Mouse (Mus musculus) thymus, adult 2 months (tissue): ENCODE measurements at regions not wholly inside any gene's neighbourhood (a gene's known extent, or its start where the extent isn't known, plus 50 kb on each side); places are given as distances from the start of the nearest gene placed in this dataset.

Source experiments
- DNase-seq: peaks from one replicate; pipeline ENCODE4 v3.0.0; 2021
- H3K27ac ChIP-seq: fragments of 200-500 bp; 2 replicates; pipeline ENCODE4 v1.5.1; 2012; ENCODE audit warnings: low read length, control low read depth; ENCODE audit not compliant: control insufficient read depth, insufficient read depth
- H3K27me3 ChIP-seq: fragments of 200-500 bp; 2 replicates; pipeline ENCODE4 v1.6.1; 2012; ENCODE audit warnings: mild to moderate bottlenecking, low read length, moderate library complexity, mixed read lengths; ENCODE audit not compliant: control insufficient read depth, insufficient read depth
- H3K36me3 ChIP-seq: fragments of 200-500 bp; 2 replicates; pipeline ENCODE4 v1.6.1; 2012; ENCODE audit warnings: mild to moderate bottlenecking, low read length, moderate library complexity; ENCODE audit not compliant: control insufficient read depth, insufficient read depth
- H3K4me1 ChIP-seq: fragments of 200-500 bp; replicated peaks from 2 replicates; pipeline ENCODE4 v1.6.1; 2012; ENCODE audit warnings: low read length; ENCODE audit not compliant: control insufficient read depth, insufficient read depth
- H3K4me3 ChIP-seq: fragments of 200-500 bp; 2 replicates; pipeline ENCODE4 v1.5.1; 2012; ENCODE audit warnings: mild to moderate bottlenecking, low read length, control low read depth, moderate library complexity; ENCODE audit not compliant: control insufficient read depth, insufficient read depth
- CTCF ChIP-seq: fragments of 200-500 bp; IDR thresholded peaks from 2 replicates; pipeline ENCODE4 v1.5.1; 2012; ENCODE audit warnings: mild to moderate bottlenecking, control low read depth, low read length, moderate library complexity, borderline replicate concordance; ENCODE audit not compliant: control insufficient read depth, poor library complexity, insufficient read depth; ENCODE audit errors: extremely low read depth
- POLR2A ChIP-seq: fragments of 200-500 bp; IDR thresholded peaks from 2 replicates; pipeline ENCODE4 v1.6.1; 2012; ENCODE audit warnings: mild to moderate bottlenecking, low read length, control low read depth, moderate library complexity; ENCODE audit not compliant: control insufficient read depth, poor library complexity, insufficient read depth; ENCODE audit errors: extremely low read depth
- WGBS: fragments of 180-500 bp; shearing (Covaris S2); methylation state at CpG from one replicate; pipeline ENCODE4 v1.1.7; 2018; 5-methylcytosine and 5-hydroxymethylcytosine counted together

DNA sequence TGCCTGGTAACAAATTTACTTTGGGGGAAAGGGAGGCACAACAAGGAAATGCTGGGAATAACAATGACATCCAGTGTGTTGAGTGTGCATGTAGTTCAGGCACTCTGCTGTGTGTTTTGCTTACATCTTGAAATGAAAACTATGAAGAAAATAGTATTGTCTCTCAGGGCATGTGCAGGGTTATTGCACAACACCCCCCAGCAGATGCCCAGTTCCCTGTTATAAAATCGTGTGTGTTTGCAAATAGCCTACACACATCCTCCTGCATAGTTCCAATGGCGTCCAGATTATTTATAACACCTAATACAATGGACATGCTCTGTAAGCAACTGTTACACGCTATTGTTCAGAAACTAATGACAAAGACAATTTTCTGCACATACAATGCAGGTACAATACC is 220.0 kb upstream of the Pgrmc2 start:
- Histone ChIP-seq H3K36me3 (no peaks in the 10 kb centered on the region), H3K4me3 (no peak overlapping the region), H3K27me3 (no peaks in the 10 kb centered on the region), H3K27ac (no peak overlapping the region), H3K4me1 (no peaks in the 10 kb centered on the region)
- DNase-seq = no peak
- no peak for TF ChIP-seq POLR2A
- TF ChIP-seq CTCF = no peak
- WGBS = 85% methylated on average over 3 of the region's 3 CpGs

DNA sequence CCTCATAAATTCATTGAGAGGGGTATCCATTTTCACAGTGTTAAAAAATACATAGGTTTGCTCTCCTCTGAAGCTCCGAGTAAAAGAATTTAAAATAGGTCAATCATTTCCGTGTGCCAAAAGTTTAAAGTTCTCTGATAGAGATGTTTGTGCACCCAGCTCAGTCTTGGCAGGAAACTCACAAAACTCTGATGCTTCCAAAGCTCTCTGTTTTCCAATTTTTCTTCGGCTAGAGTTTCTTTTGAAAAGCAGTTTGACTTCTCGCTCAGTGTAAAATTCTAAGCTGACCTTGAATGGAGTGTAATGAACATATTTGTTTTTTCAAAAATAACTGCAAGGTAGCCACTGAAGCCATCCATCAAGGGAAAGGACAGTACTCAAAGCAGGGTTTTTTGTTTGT is 215.9 kb upstream of the Pgrmc2 start:
- H3K27ac ChIP-seq = no peak overlapping the region
- no peak overlapping the region for H3K4me3 ChIP-seq
- no peaks in the 10 kb centered on the region for H3K4me1 ChIP-seq
- TF ChIP-seq POLR2A = no peak
- TF ChIP-seq CTCF = no peak
- DNase-seq = no peak
- 87% methylated on average over 4 of the region's 4 CpGs for WGBS
- no peaks in the 10 kb centered on the region for H3K27me3 ChIP-seq
- H3K36me3 ChIP-seq = no peaks in the 10 kb centered on the region

DNA sequence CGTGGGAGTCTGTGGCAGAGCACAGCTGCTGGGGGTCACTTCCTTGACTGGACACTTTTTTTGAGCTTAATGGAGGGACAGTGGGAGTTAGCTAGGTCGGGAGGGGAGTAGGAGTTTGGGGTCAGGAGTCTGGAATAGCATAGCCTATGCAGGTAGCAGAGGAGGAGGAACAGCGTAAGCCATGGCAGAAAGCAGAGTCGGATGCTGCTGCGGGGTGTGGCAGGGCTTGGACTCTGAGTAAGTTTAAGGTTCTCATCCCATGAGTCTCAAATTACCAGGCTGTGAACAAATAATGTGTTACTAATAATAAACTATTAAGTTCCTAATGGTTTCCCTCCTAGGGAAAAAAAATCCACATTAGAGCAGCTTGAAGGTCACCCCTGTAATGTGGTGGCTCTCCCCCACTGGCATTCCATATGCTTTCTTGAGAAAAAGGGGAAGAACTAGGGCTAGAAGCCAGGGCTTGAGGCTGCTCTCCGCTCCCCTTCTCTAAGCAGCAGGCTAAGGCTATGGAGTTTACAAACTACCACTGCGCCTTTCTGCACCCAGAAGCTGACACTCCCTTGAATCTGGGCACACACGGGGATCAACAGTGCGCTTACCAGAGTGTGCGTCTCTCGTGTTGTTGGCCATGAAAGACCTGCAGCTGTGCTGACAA is 213.4 kb upstream of the Pgrmc2 start:
- Histone ChIP-seq H3K4me1 (no peaks in the 10 kb centered on the region), H3K27me3 (no peaks in the 10 kb centered on the region), H3K27ac (no peak overlapping the region), H3K36me3 (no peaks in the 10 kb centered on the region), H3K4me3 (no peak overlapping the region)
- TF ChIP-seq POLR2A (no peak), CTCF (no peak)
- 88% methylated on average over 11 of the region's 11 CpGs for WGBS
- no peak for DNase-seq

DNA sequence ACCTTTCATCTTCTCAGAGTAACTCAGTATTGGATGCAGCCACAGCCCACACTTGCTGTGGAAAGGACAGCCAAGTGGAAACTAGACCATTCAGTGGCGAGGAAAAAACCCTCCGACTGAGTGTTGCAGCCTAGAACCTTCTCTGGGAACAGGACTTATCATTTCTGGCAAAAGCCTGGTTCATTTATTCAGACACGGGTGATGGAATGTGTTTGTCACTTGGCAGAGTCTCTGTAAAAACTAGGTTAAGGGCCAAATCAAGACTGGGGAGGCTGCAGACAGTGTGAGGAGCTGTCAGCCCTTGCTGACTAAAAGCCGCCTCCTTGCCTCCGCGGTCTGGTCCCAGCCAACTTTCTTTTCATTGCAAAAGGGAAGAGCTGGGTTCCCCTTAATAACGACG is 212.3 kb upstream of the Pgrmc2 start:
- H3K27ac ChIP-seq = no peak overlapping the region
- no peaks in the 10 kb centered on the region for H3K4me1 ChIP-seq
- TF ChIP-seq POLR2A (no peak), CTCF (no peak)
- H3K27me3 ChIP-seq = no peaks in the 10 kb centered on the region
- no peak for DNase-seq
- no peak overlapping the region for H3K4me3 ChIP-seq
- 79% methylated on average over 8 of the region's 8 CpGs for WGBS
- H3K36me3 ChIP-seq = no peaks in the 10 kb centered on the region

DNA sequence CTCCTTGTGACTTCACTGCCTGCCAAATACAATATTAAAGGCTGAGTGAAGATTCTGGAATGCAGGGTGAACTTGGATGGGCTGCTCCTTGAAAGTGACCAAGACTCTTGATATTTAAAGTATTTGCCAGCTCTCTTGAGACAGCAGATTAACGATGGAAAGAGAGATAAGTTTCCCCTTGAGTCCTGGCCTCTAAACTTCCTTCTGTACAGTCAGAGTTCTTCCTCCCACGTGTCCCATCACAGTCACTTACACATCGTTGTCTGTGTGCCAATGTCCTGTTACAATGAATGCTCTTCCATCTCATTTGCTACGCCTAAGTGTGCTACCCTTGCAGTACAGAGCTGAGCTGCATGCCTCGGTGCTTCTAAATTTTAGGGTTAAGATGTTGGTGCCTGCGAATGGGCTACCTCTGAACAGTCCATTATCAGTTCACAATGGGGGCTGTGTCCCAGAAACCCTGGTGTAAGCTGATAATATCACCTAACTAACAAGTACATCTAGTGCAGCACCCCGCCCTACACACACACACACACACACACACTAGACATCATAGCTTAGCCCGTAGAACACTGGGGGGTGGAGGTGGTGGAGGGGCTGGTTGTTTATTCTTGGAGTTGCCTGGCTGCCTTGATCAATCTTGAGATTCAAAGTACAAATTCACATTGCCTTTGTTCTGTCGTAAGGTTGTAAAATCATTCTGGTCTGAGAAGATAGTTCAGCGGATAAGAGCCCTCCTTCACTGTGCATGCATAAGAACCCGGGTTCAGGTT is 207.9 kb upstream of the Pgrmc2 start:
- Histone ChIP-seq H3K36me3 (no peaks in the 10 kb centered on the region), H3K4me1 (no peaks in the 10 kb centered on the region), H3K27ac (no peak overlapping the region), H3K27me3 (no peaks in the 10 kb centered on the region), H3K4me3 (no peak overlapping the region)
- WGBS = 83% methylated on average over 11 of the region's 11 CpGs
- DNase-seq = no peak
- TF ChIP-seq POLR2A = no peak
- TF ChIP-seq CTCF = no peak

DNA sequence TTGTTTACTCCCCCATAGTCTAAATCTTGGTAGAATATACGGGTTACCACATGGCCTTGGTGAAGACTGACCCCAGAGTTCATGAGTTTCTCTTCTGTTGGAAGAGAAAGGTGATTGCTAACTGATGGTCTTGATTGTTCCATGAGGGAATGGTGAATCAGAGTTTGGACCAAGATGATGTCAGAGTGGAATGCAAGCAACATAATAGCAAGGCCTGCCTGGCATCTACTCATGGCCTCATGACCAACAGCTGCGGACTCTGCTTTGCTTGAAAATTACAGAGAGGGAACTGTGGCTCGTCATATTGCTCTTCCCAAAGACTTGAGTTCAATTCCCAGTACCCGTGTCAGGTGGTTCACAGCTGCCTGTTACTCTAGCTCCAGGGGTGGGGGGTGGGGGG is 205.9 kb upstream of the Pgrmc2 start:
- DNase-seq = no peak
- H3K4me3 ChIP-seq = no peak overlapping the region
- no peaks in the 10 kb centered on the region for H3K27me3 ChIP-seq
- no peaks in the 10 kb centered on the region for H3K36me3 ChIP-seq
- H3K27ac ChIP-seq = no peak overlapping the region
- H3K4me1 ChIP-seq = no peaks in the 10 kb centered on the region
- WGBS = 92% methylated on average over 4 of the region's 4 CpGs
- no peak for TF ChIP-seq CTCF
- no peak for TF ChIP-seq POLR2A
